Mouse (Mus musculus) spleen, adult 2 months (tissue): ENCODE results near the gene Gm49366.

ENCODE experiments used
- CTCF ChIP-seq: fragments of 200-500 bp; IDR thresholded peaks from 2 replicates; pipeline ENCODE4 v1.5.1; 2011; ENCODE audit warnings: mild to moderate bottlenecking, inconsistent platforms; ENCODE audit not compliant: insufficient read depth, insufficient read length, insufficient replicate concordance; ENCODE audit errors: extremely low read depth
- POLR2A ChIP-seq: fragments of 200-500 bp; IDR thresholded peaks from 2 replicates; pipeline ENCODE4 v1.6.1; 2011; ENCODE audit warnings: low read depth, low read length, inconsistent platforms

DNA sequence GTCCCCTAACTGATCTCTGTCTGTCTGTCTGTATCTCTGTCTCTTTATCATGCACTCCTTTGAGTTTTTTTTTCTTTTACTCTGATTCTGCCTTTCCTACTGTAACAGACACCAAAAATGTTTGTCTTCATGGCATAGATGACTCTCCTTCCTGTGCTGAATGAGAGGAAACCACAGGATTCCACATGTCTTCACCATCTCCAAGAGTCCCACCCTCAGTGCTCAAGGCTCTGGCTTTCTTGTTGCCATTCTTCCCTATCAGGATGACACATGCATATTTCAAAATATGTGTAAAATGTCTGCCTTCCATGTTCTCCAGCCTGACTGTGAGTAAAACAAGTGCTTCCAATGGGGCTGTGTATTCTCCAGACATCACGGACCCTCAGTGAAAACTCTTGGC lies 8.2 kb downstream of the Gm49366 start:
- no peak for TF ChIP-seq CTCF
- no peak for TF ChIP-seq POLR2A
